15 mouse cellular contexts compared by ENCODE assay signal in the genomic region with DNA sequence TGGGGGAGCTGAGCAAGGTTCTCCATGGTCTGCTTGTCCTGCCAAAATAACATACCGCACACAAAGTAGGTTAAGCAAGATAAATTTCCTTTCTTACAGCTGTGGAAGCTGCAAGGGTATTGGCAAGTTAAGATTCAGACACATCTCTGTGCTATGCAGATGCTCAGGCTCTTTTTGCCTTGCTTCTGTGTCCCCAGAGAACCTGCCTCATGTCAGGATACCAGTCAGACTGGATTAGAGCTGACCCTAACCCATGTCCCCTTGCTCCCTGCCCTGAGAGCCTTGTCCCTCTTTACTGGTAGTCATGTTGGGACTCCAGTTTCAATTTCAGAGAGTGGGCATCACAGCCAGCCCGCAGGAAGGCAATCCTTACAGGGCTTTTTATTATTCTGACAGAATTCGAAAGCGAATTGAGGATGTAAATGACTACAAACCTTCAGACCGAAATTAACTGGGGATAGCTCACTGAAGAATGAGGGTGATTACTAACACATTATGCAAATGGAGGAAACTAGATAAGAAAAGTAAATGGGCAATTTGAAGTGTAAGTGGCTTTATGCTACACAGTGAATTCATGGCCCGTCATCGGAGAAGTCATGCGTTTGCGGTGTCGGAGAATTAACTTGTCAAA. TPM values are rescaled to one million over a fixed set of nuclear protein-coding genes. Genes with fewer than 3 reads are reported as not detected.
DNase-seq lines count a peak whose midpoint lies in the region; ATAC-seq and TF ChIP-seq lines count a peak whose summit lies in the region.
"Had no signal": no experiment of that assay in that cellular context is flagged by ENCODE, and none has a peak within 500 bp of the region (broad histone marks: within the 10 kb centered on the region; RNA-seq: fewer than 3 reads in every experiment).

No protein-coding gene starts in this region.

- H3K4me1 ChIP-seq in bone marrow, adult 2 months (ENCODE audit: control insufficient read depth, insufficient read depth, low read length): peaks cover 7% of the 10 kb centered on the region; the same call in 1 of the 2 replicates

- peak overlapping the region; percentile 12; the same call in 1 of the 2 replicates for H3K27ac ChIP-seq in gastrocnemius, adult 2 months
- peak overlapping the region; percentile 58 for H3K27ac ChIP-seq in bone marrow, adult 2 months (ENCODE audit: control insufficient read depth, insufficient read depth, low read depth, low read length, poor library complexity)
- H3K27ac ChIP-seq: layer of hippocampus, adult 2 months had no signal

- TF ChIP-seq POLR2A in bone marrow, adult 2 months (IDR thresholded peaks at IDR 0.05; ENCODE audit: borderline replicate concordance, control insufficient read depth, low read depth, low read length): no peak

- DNase-seq in gastrocnemius, adult 2 months: no peak
- no peak for DNase-seq in gastrocnemius, postnatal 4 days (ENCODE audit: low spot score in 2 of 2)
- peak; percentile 4 to 13 for DNase-seq in kidney, postnatal 4 days
- no peak for DNase-seq in kidney, adult 11 months
- no peak for DNase-seq in thymus, adult 18-20 months
- DNase-seq: cerebellum, postnatal 10 days; heart, adult 18-20 months; heart, postnatal 14 days; lung, postnatal 14 days; right cerebral cortex, postnatal 4 days; thymus, postnatal 36 days had no signal

- no peak for TF ChIP-seq CTCF in gastrocnemius, adult 2 months (IDR thresholded peaks at IDR 0.05)
- TF ChIP-seq CTCF in bone marrow, adult 2 months (IDR thresholded peaks at IDR 0.05; ENCODE audit: control insufficient read depth, insufficient read depth, low read length): no peak

- ATAC-seq in megakaryocyte progenitor cell, adult 5-6 weeks (replicated peaks; ENCODE audit: poor library complexity): peak; percentile 20
- no peak for ATAC-seq in cerebellum, adult (ENCODE audit: insufficient number of reproducible peaks, low FRiP score, low TSS enrichment)

- intact Hi-C loops in gastrocnemius, adult 2 months (cut with DNase I): no loop called here

- WGBS in bone marrow, adult 2 months: 10% methylated on average over 10 of the region's 10 CpGs

- H3K4me3 ChIP-seq in gastrocnemius, adult 2 months: peak overlapping the region; percentile 25; the same call in 1 of the 2 replicates
- H3K4me3 ChIP-seq in bone marrow, adult 2 months (replicated peaks; ENCODE audit: control insufficient read depth, low read depth, low read length): peak overlapping the region; percentile 3
- H3K4me3 ChIP-seq: layer of hippocampus, adult 2 months had no signal

RNA-seq across cellular contexts. Expression of gene Ptger4, which starts 19.0 kb away (rescaled TPM):
- total RNA-seq in gastrocnemius, adult 2 months (2021): 1 to 10 TPM; 1.2 to 1.9 TPM
- total RNA-seq in gastrocnemius, postnatal 4 days (2021): 1 to 10 TPM; 1.5 to 1.9 TPM
- 2.3 and 3.5 TPM in 2 replicates for polyA plus RNA-seq in bone marrow, adult 2 months (2011; ENCODE audit: insufficient read depth, insufficient read length, low replicate concordance, missing spikeins)
- 11.4 and 11.6 TPM in 2 replicates for total RNA-seq in megakaryocyte progenitor cell, adult 5-6 weeks (2015)
- total RNA-seq in megakaryocyte progenitor cell, adult 5-6 weeks (2017): 6.0 and 8.4 TPM in 2 replicates

Comparison
In these comparisons a context has a peak if more than half of its experiments do, and no peak if none do; other contexts are left out.
1. DNase-seq: peak in kidney, postnatal 4 days (2 of 2); none in gastrocnemius, adult 2 months (single experiment), gastrocnemius, postnatal 4 days (0 of 2), kidney, adult 11 months (single experiment) and thymus, adult 18-20 months (0 of 2).